Mouse (Mus musculus): ENCODE measurements at regions not wholly inside any gene's neighbourhood (a gene's known extent, or its start where the extent isn't known, plus 50 kb on each side); places are given as distances from the start of the nearest gene placed in this dataset.

DNA sequence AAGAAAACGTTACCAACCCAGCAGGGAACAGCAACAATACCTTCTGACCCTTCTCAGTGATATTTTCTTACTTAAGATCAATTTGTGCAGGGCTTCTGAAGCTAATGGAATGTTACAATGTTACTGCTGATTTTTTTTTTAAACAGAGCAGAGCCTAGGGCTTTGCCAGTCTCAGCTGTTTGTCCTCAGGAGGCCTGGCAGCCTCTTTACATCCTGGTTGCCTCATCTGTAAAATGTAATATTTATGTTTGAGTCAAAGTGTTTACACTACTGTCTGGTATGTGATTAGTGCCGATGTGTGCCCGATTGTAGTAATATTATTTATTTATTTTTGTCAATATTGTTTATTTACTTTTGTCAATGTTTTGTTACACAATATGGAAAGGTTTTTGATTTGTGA lies 166.9 kb upstream of the Runx1 start:
- no peak for DNase-seq
- intact Hi-C loops (cut with DNase I), result no loop called here

DNA sequence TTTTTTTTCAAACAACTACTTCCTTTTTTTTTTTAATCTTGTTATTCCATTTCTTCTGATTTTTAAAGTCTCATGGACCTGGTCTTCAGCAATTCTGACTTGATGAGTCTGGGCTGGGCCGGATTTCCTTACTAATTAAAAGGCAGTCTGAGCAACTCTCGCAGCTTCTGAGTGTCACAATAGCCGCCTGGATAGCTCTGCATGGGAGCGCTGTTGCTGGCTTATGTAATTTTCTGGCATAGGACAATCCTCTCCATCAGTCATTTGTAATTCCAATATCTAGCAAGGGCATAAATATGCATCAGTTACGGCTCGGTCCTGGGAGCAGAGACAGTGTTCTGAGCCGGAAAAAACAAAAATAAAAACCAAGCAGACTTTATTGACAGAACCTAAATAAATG lies 165.5 kb upstream of the Runx1 start:
- DNase-seq, result no peak

DNA sequence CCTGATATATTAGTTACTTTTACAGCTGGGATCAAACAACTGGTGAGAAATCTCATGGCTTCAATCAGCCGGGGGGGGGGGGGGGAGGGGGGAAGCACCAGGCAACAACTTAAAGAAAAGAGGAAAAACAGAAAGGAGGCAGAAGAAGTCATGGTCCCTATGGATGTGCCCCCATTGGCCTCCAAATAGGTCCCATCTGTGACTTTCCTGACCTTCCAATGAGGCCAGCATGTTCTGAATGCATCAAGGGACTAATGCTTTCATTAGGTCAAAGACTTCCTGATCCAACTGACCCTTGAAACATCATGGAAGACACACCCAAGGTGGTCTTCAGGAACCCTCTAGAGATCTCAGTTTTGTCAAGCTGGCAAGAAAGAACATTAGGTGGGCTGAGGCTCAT lies 162.5 kb upstream of the Runx1 start:
- intact Hi-C loops (cut with DNase I), result no loop called here
- DNase-seq, result no peak

More for the DNA sequence above, 165.5 kb upstream of the Runx1 start:
- intact Hi-C loops (cut with DNase I), result no loop called here

DNA sequence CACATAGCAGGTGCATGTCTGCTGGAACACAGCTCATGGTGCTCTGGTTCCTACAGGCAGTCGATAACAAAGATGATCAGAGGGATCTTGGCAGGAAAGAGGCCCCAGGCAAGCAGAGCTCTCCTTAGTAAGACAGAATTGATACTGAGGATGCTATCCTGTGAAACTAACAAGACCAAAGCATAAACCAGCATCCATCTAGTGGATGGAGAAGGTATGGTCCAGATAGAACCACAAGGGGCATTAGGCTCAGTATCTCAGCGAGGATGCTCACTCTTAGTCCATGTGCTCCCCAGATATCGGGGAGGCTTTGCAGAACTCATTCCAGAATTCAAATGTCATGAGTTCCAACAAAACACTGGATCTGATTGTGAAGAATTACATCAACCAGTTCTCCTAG lies 162.1 kb upstream of the Runx1 start:
- intact Hi-C loops (cut with DNase I), result no loop called here
- DNase-seq, result no peak

DNA sequence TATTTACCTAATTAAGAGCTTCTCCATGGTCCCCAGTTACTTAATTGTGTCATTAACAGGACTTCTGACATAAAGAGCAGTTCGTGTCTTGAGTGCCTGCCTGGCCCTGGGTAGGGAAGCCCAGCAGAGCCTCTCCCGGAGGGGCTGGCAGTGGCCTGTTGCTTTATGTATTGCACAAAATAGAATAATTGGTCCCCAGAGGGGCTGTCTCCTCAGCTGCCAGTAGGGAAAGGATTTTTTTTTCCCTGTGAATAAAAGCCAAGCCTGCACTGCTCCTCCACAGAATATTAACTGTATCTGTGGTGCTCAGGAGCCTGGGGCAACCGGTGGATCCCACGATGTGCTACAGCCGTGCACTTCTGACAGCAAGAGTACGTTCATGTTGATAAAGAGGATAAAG lies 159.8 kb upstream of the Runx1 start:
- DNase-seq, result no peak
- intact Hi-C loops (cut with DNase I), result no loop called here

DNA sequence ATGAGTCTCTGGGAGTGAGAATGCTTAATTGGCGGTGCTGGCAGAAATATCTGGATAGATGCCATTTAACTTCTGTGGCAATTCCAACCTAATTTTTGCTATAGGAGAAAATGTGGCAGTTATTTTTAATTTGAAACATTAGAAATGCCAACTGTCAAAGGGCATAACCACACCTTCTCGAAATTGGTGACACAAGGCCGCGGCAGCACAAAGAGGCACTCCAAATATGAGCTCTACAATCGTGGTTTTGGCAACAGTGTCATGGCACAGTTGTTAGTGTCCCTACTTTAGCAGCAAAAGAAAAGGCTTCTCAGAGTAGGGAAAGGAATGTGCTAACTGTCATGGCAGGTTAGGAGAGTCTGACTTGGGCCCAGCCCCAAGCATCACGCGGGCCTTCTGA lies 157.0 kb upstream of the Runx1 start:
- no peak for DNase-seq
- intact Hi-C loops (cut with DNase I), result no loop called here

DNA sequence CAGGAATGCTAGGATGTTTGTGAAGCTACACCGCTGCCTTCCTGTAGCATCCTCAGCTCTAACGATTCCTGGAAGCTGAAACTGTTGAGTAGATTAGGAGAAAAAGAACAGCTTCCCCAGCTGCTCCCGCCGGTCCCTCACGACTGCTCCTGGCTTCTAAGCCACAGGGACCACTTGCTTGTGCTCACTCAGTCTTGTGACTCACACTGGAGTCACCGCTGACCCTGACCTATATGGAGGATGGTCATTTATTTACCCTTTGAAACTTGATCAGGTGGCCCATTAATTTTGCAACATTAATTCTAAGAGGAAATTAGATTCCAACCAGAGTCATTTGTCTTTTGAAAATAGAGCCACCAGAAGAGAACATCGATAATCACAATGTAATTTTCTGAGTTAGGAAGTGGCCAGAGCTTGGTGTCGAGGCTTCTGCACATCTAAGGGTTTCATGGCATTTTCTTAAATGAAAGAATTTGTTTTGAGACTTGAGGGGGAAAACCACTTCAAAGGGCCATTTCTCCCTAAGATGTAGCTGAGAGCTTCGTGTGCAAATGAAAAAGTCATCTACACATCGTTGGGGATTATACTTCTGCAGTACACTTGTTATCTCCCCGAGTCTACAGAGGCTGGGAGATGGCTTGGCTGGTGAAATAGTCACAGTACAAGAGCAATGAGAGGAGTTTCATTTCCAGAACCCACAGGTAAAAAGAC lies 153.8 kb upstream of the Runx1 start:
- DNase-seq, result no peak
- intact Hi-C loops (cut with DNase I), result no loop called here

DNA sequence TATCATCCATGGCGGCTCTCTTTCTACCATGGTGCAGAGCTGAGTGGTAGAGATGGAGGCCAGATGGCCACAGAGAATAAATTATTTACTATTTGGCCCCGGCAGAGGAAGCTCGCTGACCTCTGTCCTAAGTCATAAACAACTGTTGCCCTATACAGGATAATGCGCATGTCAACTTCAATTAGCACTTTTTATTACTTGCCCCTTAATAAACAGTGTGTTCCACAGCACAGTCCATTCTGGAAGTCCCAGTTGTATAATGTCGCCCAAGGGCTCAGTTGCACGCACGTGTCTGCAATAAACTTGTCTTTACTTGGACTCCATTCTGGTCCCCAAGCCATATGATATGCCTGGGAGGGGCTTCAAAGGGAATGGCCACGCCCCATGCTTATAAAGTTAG lies 150.1 kb upstream of the Runx1 start:
- intact Hi-C loops (cut with DNase I), result no loop called here
- DNase-seq, result no peak

DNA sequence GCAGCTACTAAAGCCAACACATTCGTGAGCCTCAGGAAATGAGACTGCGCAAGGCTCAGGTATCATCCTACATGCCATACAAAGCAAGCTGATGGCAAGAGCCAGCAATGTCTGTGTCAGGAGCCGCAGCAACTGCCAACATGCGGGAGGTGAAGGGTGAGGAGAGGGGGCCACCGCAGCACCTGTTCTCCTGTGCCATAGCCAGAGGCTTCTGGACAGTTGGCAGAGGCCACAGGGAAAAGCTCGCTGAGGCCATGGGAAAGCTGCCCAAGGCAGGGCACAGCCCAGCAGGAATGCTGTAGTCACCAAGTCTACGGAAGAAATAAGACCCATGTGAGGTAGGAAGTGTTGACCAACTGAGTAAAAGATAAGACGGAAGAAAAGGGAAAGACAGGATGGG lies 149.1 kb upstream of the Runx1 start:
- intact Hi-C loops (cut with DNase I), result no loop called here
- peak; percentile 73 for DNase-seq

DNA sequence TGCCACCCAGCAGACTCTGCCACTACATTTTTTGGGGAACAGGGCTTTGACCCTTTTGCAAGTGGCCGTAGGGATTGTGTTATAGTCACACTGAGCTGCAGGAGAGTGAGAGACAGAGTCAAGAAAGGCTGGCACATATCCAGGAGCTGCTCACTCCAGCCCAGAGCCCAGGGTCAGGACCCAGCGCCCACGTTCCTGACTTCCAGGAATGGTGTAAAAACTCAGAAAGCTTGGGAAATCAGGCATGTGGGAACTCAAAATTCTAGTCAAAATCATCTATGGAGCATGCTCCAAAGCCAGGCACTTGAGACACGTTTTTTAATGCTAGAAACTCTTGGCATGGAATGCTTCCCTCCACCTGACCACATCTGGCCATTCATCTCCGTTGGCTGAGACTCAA lies 146.7 kb upstream of the Runx1 start:
- no peak for DNase-seq
- intact Hi-C loops (cut with DNase I), result no loop called here

DNA sequence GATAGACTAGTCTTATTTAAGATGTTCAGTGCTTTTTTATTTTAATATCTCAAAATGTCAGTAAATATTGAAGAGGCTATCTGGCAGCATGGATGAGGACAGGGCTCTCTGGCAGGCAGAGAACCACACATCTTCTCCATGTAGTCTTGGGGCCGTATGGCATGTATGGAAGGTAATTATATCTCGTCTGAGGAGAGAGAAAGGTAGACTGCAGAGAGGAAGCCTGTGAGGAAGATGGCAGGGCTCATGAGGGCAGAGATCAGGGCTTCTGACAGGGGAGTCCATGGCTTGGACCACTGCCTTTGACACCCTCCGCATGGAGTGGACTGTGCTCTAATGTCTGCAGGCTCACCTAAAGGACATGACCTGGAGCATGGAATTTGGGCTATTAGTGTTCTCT lies 146.0 kb upstream of the Runx1 start:
- intact Hi-C loops (cut with DNase I), result no loop called here

DNA sequence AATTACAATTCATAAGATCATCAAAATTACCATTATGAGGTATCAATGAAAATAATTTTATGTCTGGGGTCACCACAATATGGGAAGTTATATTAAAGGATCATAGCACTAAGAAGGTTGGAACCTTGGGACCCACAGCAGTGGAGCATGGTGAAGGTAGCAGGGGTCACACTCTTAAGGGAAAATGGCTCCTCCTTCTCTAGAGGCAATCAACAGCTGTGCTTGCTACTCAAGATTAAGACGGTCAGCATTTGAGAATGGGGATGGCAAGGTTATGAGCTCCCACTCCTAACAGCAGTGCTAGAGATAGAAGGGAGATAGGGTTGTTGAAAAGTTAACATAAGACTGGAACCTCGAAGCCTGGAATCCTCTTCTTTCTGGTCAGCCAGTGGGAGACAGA lies 144.6 kb upstream of the Runx1 start:
- intact Hi-C loops (cut with DNase I), result no loop called here
- DNase-seq, result no peak

More for the DNA sequence above, 146.0 kb upstream of the Runx1 start:
- DNase-seq, result no peak

DNA sequence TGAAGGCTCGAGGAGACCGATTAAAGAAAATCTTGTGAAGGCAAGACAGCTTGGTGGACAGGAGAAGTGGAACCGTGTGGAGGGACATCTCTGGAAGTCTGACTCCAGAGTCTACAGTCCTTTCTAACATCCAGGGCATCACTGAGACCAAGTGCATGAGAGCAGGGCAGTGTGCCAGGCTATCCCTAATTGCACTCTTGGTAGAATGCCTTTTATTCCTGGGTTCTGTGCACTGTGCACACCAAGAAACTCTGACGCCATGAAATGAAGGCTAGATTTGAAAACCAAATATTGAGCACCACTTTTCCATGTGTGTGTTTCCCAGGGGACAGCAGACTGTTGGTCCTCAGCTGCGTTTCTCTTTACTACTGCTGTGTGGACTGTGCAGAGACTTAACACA lies 143.1 kb upstream of the Runx1 start:
- peak; percentile 29 for DNase-seq
- intact Hi-C loops (cut with DNase I), result no loop called here

DNA sequence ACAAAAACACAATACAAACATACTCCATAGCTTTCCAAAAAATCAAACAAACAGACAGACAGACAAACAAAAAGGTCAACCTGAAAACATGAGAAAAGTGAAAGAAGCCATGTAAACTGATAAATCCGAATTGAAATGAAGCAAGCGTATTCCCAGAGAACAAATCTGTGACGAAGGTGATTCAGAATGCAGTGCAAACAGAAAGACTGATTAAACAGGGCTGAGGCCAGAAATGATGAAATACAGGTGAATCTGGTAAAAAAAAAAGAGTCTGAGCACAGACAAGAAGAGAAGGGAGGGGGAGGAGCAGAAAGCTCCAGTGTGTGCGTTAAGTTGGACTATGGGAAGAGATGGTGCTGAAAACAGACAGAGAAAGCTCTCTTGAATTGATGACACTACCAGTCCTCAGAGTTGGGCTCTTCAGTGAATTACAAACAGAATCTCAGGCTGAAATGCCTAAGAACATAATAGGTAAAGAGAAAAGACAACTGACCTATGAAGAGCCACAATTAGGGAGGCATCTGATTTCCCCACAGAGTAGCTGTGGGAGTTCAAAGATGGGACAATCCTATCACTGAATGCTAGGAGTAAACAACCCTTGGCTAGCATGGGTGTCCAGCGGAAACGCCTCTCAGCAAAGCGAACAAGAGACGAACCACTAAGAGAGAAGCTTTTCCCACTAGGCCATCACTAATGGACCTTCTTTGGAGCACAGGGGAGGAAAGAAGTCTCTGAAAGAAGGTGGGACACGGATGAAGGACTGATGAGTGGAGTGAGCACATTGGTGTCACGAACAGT lies 140.3 kb upstream of the Runx1 start:
- intact Hi-C loops (cut with DNase I), result no loop called here

DNA sequence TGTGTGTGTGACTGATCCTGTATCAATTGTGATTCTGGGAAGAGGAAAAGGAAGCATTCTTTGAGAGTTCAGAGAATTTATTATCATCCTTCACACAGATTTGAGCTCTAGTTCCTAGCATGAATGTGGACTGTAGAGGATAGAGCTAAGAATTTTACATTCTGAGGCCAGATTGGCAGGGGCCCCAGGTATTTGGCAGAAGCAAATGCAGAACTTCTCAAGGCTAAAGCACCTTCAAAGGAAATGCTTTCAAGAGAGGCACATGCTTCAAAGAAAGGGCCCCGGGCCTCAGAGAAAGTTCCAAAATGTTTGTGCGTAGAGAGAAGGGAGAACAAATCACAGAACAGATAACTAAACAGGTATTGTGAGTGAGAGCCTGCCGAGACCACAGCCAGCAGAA lies 139.7 kb upstream of the Runx1 start:
- intact Hi-C loops (cut with DNase I), result no loop called here
- DNase-seq, result no peak

More for the DNA sequence above, 140.3 kb upstream of the Runx1 start:
- no peak for DNase-seq

DNA sequence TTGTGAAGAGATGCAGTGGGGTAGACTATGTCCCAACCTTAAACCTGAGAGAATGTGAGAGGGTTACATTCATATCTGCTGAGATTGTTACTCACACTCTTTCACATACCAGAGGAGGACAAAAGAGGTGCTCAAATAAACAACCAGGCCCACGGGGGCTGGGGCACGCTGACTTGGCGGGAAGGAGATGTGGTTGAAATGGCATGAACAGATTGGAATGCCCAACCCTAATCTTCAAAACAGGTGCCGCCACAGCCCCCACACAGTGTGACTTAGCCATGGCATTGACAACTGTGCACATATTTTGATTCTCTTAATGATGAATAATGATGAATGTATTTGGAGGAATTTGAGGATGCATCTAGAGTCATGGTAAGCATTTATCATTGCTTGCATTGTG lies 137.6 kb upstream of the Runx1 start:
- no peak for DNase-seq
- intact Hi-C loops (cut with DNase I), result no loop called here

DNA sequence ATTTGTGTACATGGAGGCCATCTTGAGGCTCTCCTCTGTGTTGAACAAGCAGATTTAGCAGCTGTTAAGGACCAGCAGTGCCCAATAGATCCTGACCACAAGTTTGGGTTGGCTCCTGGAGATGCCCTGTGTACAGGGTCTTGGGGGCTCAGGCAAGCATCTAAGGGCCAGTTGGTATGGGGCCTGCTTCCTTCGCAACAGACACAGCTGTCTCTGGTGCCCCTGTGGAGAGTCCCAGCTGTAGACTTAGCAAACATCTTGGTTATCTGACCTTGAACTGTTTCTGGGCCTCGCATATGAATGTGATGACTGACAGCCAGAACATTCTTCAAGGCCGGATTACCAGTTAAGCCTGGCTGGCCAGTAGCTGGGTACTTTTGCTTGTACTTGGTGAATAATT lies 135.4 kb upstream of the Runx1 start:
- DNase-seq, result no peak
- intact Hi-C loops (cut with DNase I), result no loop called here

DNA sequence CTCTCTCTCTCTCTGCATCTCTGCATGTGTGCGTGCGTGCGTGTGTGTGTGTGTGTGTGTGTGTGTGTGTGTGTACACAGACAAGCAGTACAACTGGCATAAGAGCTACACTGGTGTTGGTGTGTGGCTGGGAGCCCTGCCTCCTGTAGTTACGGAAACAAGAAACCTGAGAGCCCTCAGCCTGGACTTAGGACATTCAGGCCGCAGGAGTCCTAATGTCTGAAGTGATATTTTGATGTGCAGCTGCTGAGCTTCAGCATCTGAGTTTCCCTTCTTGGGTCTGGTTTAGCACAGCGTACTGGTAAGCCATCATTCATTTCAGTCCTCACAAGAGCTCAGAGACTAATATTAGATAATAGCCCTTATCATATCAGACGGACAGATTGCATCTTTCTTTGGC lies 134.8 kb upstream of the Runx1 start:
- no peak for DNase-seq
- intact Hi-C loops (cut with DNase I), result no loop called here

DNA sequence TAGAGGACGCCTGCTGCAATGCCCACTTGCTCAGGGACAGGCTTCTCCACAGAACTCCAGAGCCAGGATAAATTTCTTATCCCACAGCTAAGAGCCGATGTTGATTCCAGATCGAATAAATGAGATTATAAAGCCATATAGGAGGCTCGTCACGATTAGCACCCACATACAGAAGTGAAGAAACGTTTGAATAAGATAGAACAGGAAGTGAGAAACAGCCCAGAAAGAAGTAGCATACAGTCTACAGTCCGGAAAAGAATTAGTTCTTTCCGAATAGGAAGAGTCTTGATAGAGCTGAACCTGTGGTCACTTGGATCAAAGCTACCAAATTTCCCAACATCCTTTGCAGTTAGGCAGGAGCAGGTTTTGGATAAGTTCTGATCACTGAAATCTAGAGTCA lies 133.0 kb upstream of the Runx1 start:
- DNase-seq, result no peak
- intact Hi-C loops (cut with DNase I), result no loop called here

DNA sequence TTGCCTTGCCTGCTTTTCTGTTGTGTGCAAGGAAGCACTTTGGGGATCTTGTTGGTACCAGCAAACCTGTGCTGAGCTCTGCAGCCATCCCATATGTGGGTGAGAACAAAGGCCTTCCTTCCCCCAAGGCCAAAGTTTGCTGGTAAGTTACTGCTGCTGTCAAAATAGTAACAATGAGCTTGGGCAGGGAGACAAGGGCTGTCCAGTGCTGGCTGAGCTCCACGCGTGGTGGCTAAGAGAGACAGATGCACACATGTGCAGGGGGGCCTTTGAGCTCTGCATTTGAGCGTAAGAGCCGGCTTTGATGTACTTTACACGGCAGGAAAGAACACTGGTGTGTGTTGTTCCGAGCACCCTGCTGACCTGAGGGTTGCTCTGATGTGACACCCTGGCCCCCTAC lies 132.2 kb upstream of the Runx1 start:
- intact Hi-C loops (cut with DNase I), result no loop called here
- no peak for DNase-seq

DNA sequence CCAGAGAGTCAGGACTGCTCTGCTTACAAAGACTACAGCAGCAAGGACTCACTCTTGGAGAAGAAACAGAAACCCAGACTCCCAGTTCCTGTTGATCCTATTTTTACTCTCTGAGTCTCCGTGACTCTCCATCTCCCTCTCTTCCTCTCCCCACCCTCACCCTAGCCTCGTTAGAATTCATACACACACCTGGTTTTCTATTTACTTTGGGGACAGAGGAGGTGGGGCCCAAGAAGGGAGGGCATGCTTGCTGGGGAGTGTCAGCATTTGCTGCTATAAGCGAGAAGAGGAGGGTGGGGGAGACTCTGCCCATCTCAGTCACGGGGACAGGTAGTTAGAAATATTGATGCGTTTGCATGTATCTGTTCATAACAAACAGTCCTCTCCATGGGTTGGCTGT lies 129.6 kb upstream of the Runx1 start:
- no peak for DNase-seq
- intact Hi-C loops (cut with DNase I), result no loop called here

DNA sequence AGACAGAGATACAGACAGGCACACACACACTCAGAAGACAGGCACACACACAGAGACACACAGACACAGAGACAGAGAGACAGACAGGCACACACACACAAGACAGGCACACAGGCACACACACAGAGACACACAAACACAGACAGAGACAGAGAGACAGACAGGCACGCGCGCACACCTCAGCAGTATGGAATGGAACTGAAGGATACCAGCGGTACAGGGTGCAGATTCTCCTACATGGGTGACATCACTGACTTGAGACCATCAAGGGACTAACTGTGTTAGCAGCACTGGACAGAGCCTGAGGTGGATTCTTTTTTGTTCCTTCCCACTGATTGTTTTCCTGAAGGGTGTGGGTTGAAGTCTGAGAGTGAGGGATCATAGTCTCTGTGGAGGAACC lies 129.1 kb upstream of the Runx1 start:
- DNase-seq, result no peak
- intact Hi-C loops (cut with DNase I), result no loop called here

All from left cerebral cortex, postnatal 4 days (tissue).